Mouse (Mus musculus): Measurements from ENCODE around the gene Zp1. TPM values are rescaled to one million over a fixed set of nuclear protein-coding genes. Genes with fewer than 3 reads are reported as not detected.

The Zp1 gene
- total RNA-seq, 4 experiments from 2014 or later, result 0.19 to 1.5 TPM; not detected in 2

- no peak for DNase-seq (ENCODE audit: low spot score in 2 of 2)
Observed at GRCm38 (mm10) chr19:10880085-10880974, 40.1 kb downstream of the Zp1 start.

GRCm38 (mm10) chr19:10878201-10878837 is 42.1 kb downstream of the Zp1 start:
- DNase-seq (ENCODE audit: low spot score in 2 of 2), result peak in 1 of 2 experiments; percentile 34

GRCm38 (mm10) chr19:10871328-10871961 is 49.0 kb downstream of the Zp1 start:
- DNase-seq (ENCODE audit: low spot score in 2 of 2), result no peak

GRCm38 (mm10) chr19:10870676-10871075 is 49.8 kb downstream of the Zp1 start:
- DNase-seq (ENCODE audit: low spot score in 2 of 2), result no peak

- no peak for DNase-seq (ENCODE audit: low spot score in 2 of 2)
Observed at GRCm38 (mm10) chr19:10869886-10870527, 50.4 kb downstream of the Zp1 start, which contains the start of gene Tmem132a. Gene Tmem132a (minus strand): TSS chr19:10869940.

GRCm38 (mm10) chr19:10869241-10869885 is 51.1 kb downstream of the Zp1 start:
- peak; percentile 78 to 84 for DNase-seq (ENCODE audit: low spot score in 2 of 2)

GRCm38 (mm10) chr19:10868623-10869141 is 51.8 kb downstream of the Zp1 start:
- no peak for DNase-seq (ENCODE audit: low spot score in 2 of 2)

GRCm38 (mm10) chr19:10867946-10868622 is 52.3 kb downstream of the Zp1 start:
- DNase-seq (ENCODE audit: low spot score in 2 of 2), result no peak

GRCm38 (mm10) chr19:10866351-10866750 is 54.1 kb downstream of the Zp1 start:
- DNase-seq (ENCODE audit: low spot score in 2 of 2), result no peak

Other genes starting within 250 kb of the Zp1 start
- gene Pga5, start 242.6 kb downstream of the Zp1 start, total RNA-seq (2022), result not detected
- gene Vps37c, start 231.9 kb downstream of the Zp1 start, total RNA-seq (2022), result 10 to 100 TPM; 17.8 to 23.9 (median 20.9) TPM
- gene Cd5, start 181.6 kb downstream of the Zp1 start, total RNA-seq (2022), result under 1 TPM; 0.13 to 0.51 (median 0.43) TPM
- 1 to 10 TPM; 1.5 to 4.1 (median 2.2) TPM for gene Cd6, start 90.6 kb downstream of the Zp1 start, total RNA-seq (2022)
- 10 to 100 TPM in 1 of 4 experiments, 1 to 10 TPM in 3; 1.2 to 11.7 (median 3.9) TPM for gene Slc15a3, start 80.9 kb downstream of the Zp1 start, total RNA-seq (2022)
- 100 to 1,000 TPM; 218 to 239 (median 228) TPM for gene Tmem132a, start 50.7 kb downstream of the Zp1 start, total RNA-seq (2022)
- gene Tmem109, start 38.6 kb downstream of the Zp1 start, total RNA-seq (2022), result 10 to 100 TPM; 45.0 to 48.1 (median 45.5) TPM
- 100 to 1,000 TPM; 196 to 220 (median 207) TPM for gene Prpf19, start 25.4 kb downstream of the Zp1 start, total RNA-seq (2022)
- gene Ptgdr2, start 16.5 kb upstream of the Zp1 start, total RNA-seq (2022), result under 1 TPM in 2 of 4 experiments, not detected in 2; 0.17 to 0.19 TPM
- 1 to 10 TPM; 7.2 to 8.2 (median 7.7) TPM for gene Ccdc86, start 28.6 kb upstream of the Zp1 start, total RNA-seq (2022)
- not detected for gene Ms4a10, start 54.0 kb upstream of the Zp1 start, total RNA-seq (2022)
- 1 to 10 TPM in 1 of 4 experiments, not detected in 3; 1.1 TPM for gene Ms4a15, start 72.6 kb upstream of the Zp1 start, total RNA-seq (2022)
- gene Ms4a18, start 97.4 kb upstream of the Zp1 start, total RNA-seq (2022), result not detected
- under 1 TPM in 1 of 4 experiments, not detected in 3; 0.46 TPM for gene Ms4a8a, start 160.5 kb upstream of the Zp1 start, total RNA-seq (2022)
- gene 1700017D01Rik, start 210.2 kb upstream of the Zp1 start, total RNA-seq (2022), result not detected
- not detected for gene 1700025F22Rik, start 244.7 kb upstream of the Zp1 start, total RNA-seq (2022)